Mouse (Mus musculus): ENCODE measurements at regions not wholly inside any gene's neighbourhood (a gene's known extent, or its start where the extent isn't known, plus 50 kb on each side); places are given as distances from the start of the nearest gene placed in this dataset.

GRCm38 (mm10) chr16:78631797-78632196, 55.3 kb upstream of the D16Ertd472e start:
- no peak for DNase-seq

- DNase-seq: no peak
Measured at GRCm38 (mm10) chr16:78626803-78627202, 50.3 kb upstream of the D16Ertd472e start.

Measured in heart, adult 11 months (tissue).